Mouse (Mus musculus): ENCODE measurements at regions not wholly inside any gene's neighbourhood (a gene's known extent, or its start where the extent isn't known, plus 50 kb on each side); places are given as distances from the start of the nearest gene placed in this dataset.

DNA sequence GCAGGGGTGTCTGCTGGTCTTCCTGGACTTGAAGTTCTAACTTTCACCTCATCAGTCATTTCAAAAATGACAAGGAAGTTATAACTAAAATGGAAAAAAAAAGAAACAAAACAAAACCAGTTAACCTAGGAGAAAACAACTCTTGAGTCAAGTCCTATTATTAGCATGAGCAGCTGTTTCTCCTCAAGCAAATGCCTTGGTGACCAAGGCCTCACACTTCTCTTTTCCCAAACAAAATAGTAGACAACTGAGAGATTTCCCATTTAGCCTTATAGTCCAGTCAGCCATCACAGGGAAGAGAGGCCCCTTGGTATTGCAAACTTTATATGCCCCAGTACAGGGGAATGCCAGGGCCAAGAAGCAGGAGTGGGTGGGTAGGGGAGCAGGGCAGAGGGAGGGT lies 244.9 kb downstream of the Etaa1 start:
- TF ChIP-seq POLR2A (IDR thresholded peaks at IDR 0.05; ENCODE audit: insufficient read depth, low read length) (no peak), CTCF (IDR thresholded peaks at IDR 0.05; ENCODE audit: low read depth, low read length) (no peak)

All from ES-Bruce4 (cell line).